Mouse (Mus musculus) small intestine, adult 2 months (tissue): ENCODE measurements at regions not wholly inside any gene's neighbourhood (a gene's known extent, or its start where the extent isn't known, plus 50 kb on each side); places are given as distances from the start of the nearest gene placed in this dataset.

ENCODE experiments used
- H3K27ac ChIP-seq: fragments of 200-500 bp; 2 replicates; pipeline ENCODE4 v1.5.1; 2012; ENCODE audit warnings: low read depth, low read length, control low read depth, inconsistent platforms; ENCODE audit not compliant: insufficient read depth
- H3K27me3 ChIP-seq: fragments of 200-500 bp; 2 replicates; pipeline ENCODE4 v1.6.1; 2012; ENCODE audit warnings: mild to moderate bottlenecking, moderate library complexity, low read length, inconsistent platforms; ENCODE audit not compliant: control insufficient read depth, insufficient read depth
- H3K36me3 ChIP-seq: fragments of 200-500 bp; 2 replicates; pipeline ENCODE4 v1.6.1; 2012; ENCODE audit warnings: mild to moderate bottlenecking, low read length, control low read depth, inconsistent platforms; ENCODE audit not compliant: control insufficient read depth, insufficient read depth
- H3K4me1 ChIP-seq: fragments of 200-500 bp; 2 replicates; pipeline ENCODE4 v1.6.1; 2012; ENCODE audit warnings: low read length, inconsistent platforms, mixed read lengths; ENCODE audit not compliant: control insufficient read depth, insufficient read depth, insufficient read length
- H3K4me3 ChIP-seq: fragments of 200-500 bp; 2 replicates; pipeline ENCODE4 v1.5.1; 2012; ENCODE audit warnings: low read depth, mild to moderate bottlenecking, control low read depth, inconsistent platforms, low read length, moderate library complexity
- CTCF ChIP-seq: fragments of 200-500 bp; IDR thresholded peaks from 2 replicates; pipeline ENCODE4 v1.5.1; 2012; ENCODE audit warnings: low read depth, mild to moderate bottlenecking, control low read depth, inconsistent platforms, low read length, moderate library complexity, mixed read lengths; ENCODE audit not compliant: insufficient replicate concordance, insufficient read length; ENCODE audit errors: extremely low read depth
- POLR2A ChIP-seq: fragments of 200-500 bp; IDR thresholded peaks from 2 replicates; pipeline ENCODE4 v1.6.1; 2012; ENCODE audit warnings: low read depth, mild to moderate bottlenecking, control low read depth, inconsistent platforms, low read length, moderate library complexity
- WGBS: fragments of 180-500 bp; shearing (Covaris S2); methylation state at CpG from one replicate; pipeline ENCODE4 v1.1.7; 2018; 5-methylcytosine and 5-hydroxymethylcytosine counted together

DNA sequence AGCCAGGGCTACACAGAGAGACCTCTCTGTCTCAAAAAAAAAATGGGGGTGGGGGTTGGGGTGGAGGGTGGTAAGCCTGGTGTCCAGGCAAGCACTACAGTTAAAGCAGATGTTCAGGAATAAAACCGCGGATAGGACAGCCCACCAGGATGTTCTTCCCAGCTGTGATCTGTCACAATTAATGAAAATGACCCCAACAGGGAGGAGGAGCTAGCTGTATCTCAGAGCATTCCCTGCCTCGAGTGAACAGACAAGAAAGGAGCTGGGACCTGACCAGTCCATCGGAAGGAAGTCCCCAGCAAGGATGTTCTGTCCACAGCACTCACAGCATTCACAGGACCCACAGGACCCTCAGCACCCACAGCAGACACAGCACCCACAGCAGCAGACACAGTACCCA is 80.4 kb downstream of the Utp6 start:
- Histone ChIP-seq H3K4me3 (no peak overlapping the region), H3K27ac (no peak overlapping the region), H3K36me3 (no peaks in the 10 kb centered on the region), H3K27me3 (no peaks in the 10 kb centered on the region), H3K4me1 (no peaks in the 10 kb centered on the region; the same call in 1 of the 2 replicates)
- TF ChIP-seq CTCF, result no peak
- TF ChIP-seq POLR2A, result no peak
- 71% methylated on average over 4 of the region's 4 CpGs for WGBS

DNA sequence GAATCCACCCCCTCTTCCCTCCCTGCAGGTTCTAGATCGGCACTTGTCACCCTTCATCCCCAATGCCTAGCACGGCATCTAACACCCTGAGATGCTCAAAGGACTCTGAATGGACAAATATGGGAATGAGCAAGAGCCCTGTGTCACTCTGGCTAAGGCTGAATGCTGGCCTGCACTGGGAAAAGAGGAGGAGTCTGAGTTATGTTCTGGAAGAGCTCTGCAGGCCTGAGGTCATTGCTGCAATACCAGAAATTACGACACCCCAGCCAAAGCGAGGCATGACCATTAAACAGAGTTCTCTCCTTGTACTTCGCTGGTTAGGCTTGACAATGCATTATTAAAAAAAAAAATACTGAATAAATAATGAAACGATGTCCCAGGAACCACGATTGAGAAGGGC is 84.1 kb downstream of the Utp6 start:
- Histone ChIP-seq H3K4me3 (no peak overlapping the region), H3K27ac (peak overlapping the region; percentile 89), H3K27me3 (no peaks in the 10 kb centered on the region), H3K4me1 (no peaks in the 10 kb centered on the region; the same call in 1 of the 2 replicates), H3K36me3 (no peaks in the 10 kb centered on the region)
- 60% methylated on average over 7 of the region's 7 CpGs for WGBS
- TF ChIP-seq POLR2A (no peak), CTCF (no peak)

DNA sequence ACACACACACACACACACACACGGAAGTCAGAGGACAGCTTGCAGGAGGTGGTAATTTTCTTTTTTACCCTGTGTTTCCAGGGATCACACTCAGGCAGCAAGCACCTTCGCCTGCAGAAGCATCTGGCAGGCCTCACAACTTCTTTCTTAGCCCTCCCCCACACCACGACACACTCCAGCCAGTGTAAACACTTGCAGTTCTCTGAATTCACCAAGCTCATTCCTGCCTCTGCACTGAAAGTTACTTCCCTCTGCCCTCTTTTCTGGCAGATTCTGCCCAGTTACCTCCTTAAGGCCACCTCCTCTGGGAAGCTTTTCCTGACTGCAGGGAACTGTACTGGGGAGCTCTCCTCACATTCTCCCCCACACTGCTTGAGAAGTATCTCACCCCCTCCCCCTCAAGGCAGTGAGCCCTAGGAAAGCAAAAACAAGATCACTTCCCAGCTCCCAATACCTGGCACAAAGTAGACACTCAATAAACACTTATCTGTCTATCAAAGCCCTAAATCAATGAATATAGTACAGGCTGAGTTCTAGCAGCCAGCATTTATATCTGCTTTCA is 84.9 kb downstream of the Utp6 start:
- Histone ChIP-seq H3K4me1 (no peaks in the 10 kb centered on the region; the same call in 1 of the 2 replicates), H3K27me3 (no peaks in the 10 kb centered on the region), H3K4me3 (no peak overlapping the region), H3K27ac (peak overlapping the region; percentile 89), H3K36me3 (no peaks in the 10 kb centered on the region)
- WGBS, result 35% methylated on average over 3 of the region's 3 CpGs
- no peak for TF ChIP-seq POLR2A

DNA sequence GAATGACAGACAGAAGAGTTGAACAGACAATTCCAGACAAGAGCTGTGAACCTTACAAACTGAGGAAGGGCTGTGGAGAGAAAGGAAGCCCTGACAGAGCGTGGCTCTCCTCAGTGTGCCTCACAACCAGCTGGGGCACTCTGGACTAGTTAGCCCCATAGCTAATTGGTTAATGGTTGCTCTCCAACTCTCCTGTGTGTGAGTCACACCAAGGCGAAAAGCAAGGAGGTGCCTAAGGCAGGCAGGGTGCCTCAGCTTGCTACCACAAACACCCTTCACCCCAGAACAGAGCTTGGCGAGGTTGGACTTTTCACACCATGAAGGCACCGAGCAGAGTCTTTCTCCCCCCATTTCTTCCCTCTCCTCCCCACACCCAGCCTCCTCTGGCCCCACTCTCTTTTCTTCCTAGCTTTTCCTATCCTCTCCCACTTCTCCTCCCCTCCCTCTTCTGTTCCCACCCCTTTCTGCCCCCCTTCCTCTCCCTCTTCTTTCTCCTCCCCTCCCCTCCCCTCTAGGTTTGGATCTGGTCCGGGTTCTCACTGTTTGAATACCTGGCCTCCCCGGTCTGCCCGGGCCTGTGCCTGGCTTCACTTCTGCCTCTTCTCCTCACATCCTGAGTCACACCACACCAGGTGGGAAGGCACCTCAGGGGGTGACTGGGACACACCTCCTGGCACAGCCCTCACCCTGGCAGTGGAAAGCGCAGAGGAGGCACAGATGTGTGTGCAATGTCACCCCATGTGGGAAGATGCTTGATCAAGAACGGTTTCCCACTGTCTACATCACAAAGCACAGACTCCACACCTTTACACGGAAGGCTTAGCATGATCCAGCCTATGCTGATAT is 90.2 kb downstream of the Utp6 start:
- no peak overlapping the region for H3K4me3 ChIP-seq
- H3K4me1 ChIP-seq, result peaks cover 3% of the 10 kb centered on the region; the same call in 1 of the 2 replicates
- H3K27ac ChIP-seq, result no peak overlapping the region
- H3K27me3 ChIP-seq, result no peaks in the 10 kb centered on the region
- WGBS, result 95% methylated on average over 10 of the region's 10 CpGs
- no peak for TF ChIP-seq POLR2A
- no peak for TF ChIP-seq CTCF
- no peaks in the 10 kb centered on the region for H3K36me3 ChIP-seq

DNA sequence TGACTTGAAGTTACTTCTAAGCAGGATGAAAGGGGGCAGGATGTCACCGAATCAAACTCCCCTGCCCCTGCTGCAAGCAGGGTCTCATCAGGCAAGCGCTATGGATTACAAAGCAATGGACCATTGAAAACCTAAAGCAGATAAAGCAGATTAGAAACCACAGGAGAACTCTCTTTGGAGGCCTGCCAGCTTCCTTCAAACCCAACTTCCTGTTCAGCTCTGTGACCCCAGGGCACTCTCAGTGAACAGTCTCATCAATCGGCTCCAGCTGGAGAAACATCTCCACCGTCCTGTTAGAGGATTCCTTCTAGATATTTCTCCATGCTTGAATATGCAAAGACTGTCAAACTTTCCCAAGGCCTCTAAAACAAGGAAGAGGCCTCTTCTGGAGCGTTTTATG is 92.0 kb downstream of the Utp6 start:
- H3K36me3 ChIP-seq, result no peaks in the 10 kb centered on the region
- TF ChIP-seq CTCF, result no peak
- TF ChIP-seq POLR2A, result no peak
- no peaks in the 10 kb centered on the region for H3K27me3 ChIP-seq
- 14% methylated on average over 5 of the region's 5 CpGs for WGBS
- H3K4me1 ChIP-seq, result peaks cover 3% of the 10 kb centered on the region; the same call in 1 of the 2 replicates
- H3K4me3 ChIP-seq, result no peak overlapping the region
- H3K27ac ChIP-seq, result no peak overlapping the region

DNA sequence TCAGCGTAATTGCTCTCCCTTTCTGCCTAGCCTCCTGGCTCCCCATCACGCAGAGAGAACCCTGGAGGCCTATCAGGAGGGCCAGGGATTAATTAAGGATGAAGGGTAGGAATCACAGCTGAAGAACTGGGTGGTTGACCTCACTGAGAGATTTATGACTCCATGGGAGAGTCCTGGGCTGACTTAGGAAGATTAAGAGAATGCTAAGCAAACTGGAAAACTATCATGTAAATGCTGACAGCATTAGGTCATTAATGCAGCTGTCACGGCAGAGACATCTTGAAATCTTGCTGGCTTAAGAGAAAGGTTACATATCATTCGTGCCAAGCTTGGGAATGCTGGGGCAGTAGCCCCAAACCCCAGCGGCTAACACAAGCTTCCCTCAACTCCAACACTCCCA is 93.2 kb downstream of the Utp6 start:
- Histone ChIP-seq H3K36me3 (no peaks in the 10 kb centered on the region), H3K27me3 (no peaks in the 10 kb centered on the region), H3K4me1 (peaks cover 3% of the 10 kb centered on the region; the same call in 1 of the 2 replicates), H3K27ac (no peak overlapping the region), H3K4me3 (no peak overlapping the region)
- TF ChIP-seq CTCF (no peak), POLR2A (no peak)
- WGBS, result 91% methylated on average over 5 of the region's 5 CpGs

DNA sequence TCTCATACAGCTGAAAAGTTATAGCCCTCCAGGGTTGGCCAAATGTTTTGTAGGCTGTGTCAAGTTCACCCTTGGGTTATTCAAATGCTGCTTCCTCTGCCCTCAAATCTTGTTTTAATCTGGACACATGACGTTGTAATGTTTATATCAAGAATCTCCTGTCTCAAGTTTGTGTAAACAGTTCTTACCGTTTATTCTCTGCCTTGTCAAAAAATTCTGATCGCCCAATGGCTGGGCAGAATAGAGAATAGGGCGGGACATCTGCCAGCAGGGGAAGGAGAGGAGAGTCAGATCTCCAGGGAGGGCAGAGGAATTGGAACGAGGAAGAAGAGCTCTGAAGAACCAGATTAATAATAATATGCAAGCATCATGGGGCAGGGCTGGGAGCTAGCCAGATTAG is 97.4 kb downstream of the Utp6 start:
- 37% methylated on average over 5 of the region's 5 CpGs for WGBS

More for the DNA sequence above, 97.4 kb downstream of the Utp6 start:
- Histone ChIP-seq H3K27ac (no peak overlapping the region), H3K4me1 (no peaks in the 10 kb centered on the region; the same call in 1 of the 2 replicates), H3K36me3 (no peaks in the 10 kb centered on the region), H3K4me3 (no peak overlapping the region), H3K27me3 (no peaks in the 10 kb centered on the region)
- no peak for TF ChIP-seq POLR2A
- no peak for TF ChIP-seq CTCF
